Mouse (Mus musculus) macrophage (primary cell): ENCODE data around the gene Adipoq. TPM values are rescaled to one million over a fixed set of nuclear protein-coding genes. Genes with fewer than 3 reads are reported as not detected.
"Not testable (repeated sequence)": the region's sequence is repeated elsewhere in the genome, so short reads cannot be mapped to it uniquely, and the experiment has no call there.

ENCODE experiments used
- H3K27ac ChIP-seq: fragments of 350-480 bp; formaldehyde crosslinking; 2 replicates; pipeline ENCODE4 v1.9.0; 2021
- H3K36me3 ChIP-seq: fragments of 350-480 bp; formaldehyde crosslinking; 2 replicates; pipeline ENCODE4 v1.9.0; 2021; ENCODE audit errors: inconsistent target
- H3K4me3 ChIP-seq: fragments of 350-480 bp; formaldehyde crosslinking; 2 replicates; pipeline ENCODE4 v1.9.0; 2021; ENCODE audit errors: inconsistent target
- H3K79me2 ChIP-seq: fragments of 350-480 bp; formaldehyde crosslinking; 2 replicates; pipeline ENCODE4 v1.9.0; 2021; ENCODE audit errors: inconsistent target
- WGBS: methylation state at CpG from one replicate; pipeline ENCODE4 v1.1.7; 2026; ENCODE audit warnings: inconsistent platforms; ENCODE audit not compliant: missing documents; 5-methylcytosine and 5-hydroxymethylcytosine counted together
- polyA plus RNA-seq: library from polyadenylated mRNA; stranded (reverse); fragments of 250-400 nt; gene quantifications from 3 replicates; pipeline ENCODE4 v1.2.4, GENCODE M21; 2018; ENCODE audit warnings: inconsistent platforms

The Adipoq gene
- polyA plus RNA-seq, 1 experiment from 2014 or later = not detected

GRCm38 (mm10) chr16:23165441-23165840 is 19.1 kb downstream of the Adipoq start:
- H3K36me3 ChIP-seq = no peaks in the 10 kb centered on the region
- no peaks in the 10 kb centered on the region for H3K79me2 ChIP-seq
- H3K4me3 ChIP-seq = no peak overlapping the region
- 69% methylated on average over 9 of the region's 9 CpGs for WGBS
- H3K27ac ChIP-seq = no peak overlapping the region

DNA sequence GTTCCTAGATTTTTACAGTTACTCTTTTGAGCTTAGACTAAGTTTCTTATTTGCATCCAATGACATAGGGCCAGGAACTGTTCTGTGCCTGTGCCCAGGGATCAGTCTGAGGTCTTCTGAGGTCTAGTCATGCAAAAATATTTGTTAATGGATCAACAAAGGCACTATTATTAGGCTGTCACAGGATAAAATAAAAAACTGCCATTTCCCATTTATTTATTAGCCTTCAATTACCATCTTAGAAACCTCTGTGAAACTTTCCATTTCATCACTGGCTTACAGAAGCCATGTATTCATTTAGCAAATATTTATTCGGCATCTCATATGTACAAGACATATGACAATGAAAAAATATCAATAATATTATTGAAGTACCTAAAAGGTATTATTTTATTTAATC is 20.3 kb downstream of the Adipoq start:
- 83% methylated on average over 1 of the region's 1 CpGs for WGBS
- no peaks in the 10 kb centered on the region for H3K36me3 ChIP-seq
- H3K27ac ChIP-seq = peak overlapping the region; percentile 86
- H3K4me3 ChIP-seq = no peak overlapping the region
- H3K79me2 ChIP-seq = no peaks in the 10 kb centered on the region

DNA sequence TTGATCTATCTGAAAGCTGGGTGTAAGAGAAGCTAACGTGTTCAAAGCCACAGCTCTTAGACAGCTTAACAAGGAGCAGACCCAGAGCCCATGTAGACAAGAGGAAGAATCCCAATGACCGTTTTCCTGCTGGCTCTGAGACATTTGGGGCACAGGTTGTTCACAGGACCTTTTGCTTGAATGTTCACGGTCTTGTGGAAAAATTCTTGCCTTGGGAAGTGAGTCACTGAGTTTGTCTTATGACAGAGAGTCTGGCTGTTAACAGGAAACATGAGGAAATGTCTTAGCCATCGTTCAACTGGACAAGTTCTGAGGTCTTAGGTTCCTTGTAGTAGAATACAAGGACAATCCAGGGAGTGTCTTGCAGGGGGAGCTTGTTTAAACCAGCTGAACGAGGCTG is 20.7 kb downstream of the Adipoq start:
- 16% methylated on average over 5 of the region's 5 CpGs for WGBS
- no peaks in the 10 kb centered on the region for H3K36me3 ChIP-seq
- H3K27ac ChIP-seq = peak overlapping the region; percentile 86
- no peaks in the 10 kb centered on the region for H3K79me2 ChIP-seq
- no peak overlapping the region for H3K4me3 ChIP-seq

DNA sequence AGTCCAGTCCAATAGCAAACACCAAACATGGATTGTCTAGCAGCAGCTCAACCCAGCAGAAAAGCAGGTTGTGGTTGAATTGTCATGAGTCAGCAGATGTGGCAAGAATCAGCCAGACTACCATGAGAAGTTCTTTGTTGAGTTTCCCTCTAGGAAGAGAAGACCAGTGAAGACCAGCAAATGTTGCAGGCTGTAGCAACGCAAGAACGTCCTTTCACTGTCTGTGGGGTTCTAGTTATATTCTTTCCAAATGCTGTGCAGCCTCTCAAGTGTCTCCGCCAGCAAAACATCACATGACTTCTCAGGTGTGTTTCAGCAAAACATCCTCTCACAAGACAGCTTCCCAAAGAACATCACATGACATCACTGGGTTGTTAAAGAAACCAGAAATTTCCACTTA is 24.5 kb downstream of the Adipoq start:
- H3K4me3 ChIP-seq = no peak overlapping the region
- H3K79me2 ChIP-seq = no peaks in the 10 kb centered on the region
- 96% methylated on average over 3 of the region's 3 CpGs for WGBS
- H3K36me3 ChIP-seq = no peaks in the 10 kb centered on the region
- no peak overlapping the region for H3K27ac ChIP-seq

GRCm38 (mm10) chr16:23173904-23174303 is 27.6 kb downstream of the Adipoq start:
- Histone ChIP-seq H3K27ac (no peak overlapping the region), H3K79me2 (no peaks in the 10 kb centered on the region), H3K36me3 (no peaks in the 10 kb centered on the region), H3K4me3 (no peak overlapping the region)
- WGBS = 95% methylated on average over 5 of the region's 5 CpGs

DNA sequence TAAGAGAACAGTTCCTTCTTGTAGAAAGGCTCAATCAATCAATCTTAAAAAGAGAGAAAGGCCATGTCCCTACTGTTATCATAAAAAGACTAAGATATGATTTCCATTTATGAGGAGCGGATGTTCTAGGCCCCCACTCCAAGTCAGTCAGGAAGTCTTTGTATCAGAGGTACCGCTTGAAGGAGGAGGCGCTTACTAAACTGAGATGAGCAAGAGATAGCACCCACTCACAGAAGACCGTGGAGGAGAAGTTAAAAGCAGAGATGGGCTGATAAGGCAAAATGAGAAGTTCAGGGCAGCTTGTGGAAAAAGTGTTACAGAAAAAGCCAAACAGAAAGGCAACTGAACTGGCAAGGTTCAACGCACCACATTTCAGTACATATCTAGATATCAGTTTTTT is 28.5 kb downstream of the Adipoq start:
- H3K36me3 ChIP-seq = no peaks in the 10 kb centered on the region
- no peak overlapping the region for H3K27ac ChIP-seq
- H3K4me3 ChIP-seq = no peak overlapping the region
- 39% methylated on average over 5 of the region's 5 CpGs for WGBS
- no peaks in the 10 kb centered on the region for H3K79me2 ChIP-seq

DNA sequence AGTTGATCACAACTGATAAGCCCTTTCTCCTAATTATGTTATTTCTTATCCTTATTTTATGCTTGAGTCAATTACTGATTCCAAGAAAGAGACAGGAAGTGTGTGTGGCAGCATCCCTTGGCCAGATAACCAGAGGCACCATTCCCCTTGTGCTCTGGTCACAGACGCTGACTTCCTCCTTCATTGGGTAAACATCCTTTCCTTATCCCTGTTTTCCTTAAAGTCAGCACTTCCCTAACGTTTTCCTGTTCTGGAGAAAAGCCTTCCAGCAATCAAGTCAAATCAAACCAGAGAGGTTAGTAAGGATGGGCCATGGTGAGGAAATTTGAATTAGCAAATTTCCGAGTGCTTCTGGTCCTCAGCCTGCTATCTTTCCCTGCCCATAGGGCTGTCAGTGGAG is 29.6 kb downstream of the Adipoq start:
- H3K79me2 ChIP-seq = no peaks in the 10 kb centered on the region
- H3K4me3 ChIP-seq = no peak overlapping the region
- H3K27ac ChIP-seq = no peak overlapping the region
- 51% methylated on average over 3 of the region's 3 CpGs for WGBS
- H3K36me3 ChIP-seq = no peaks in the 10 kb centered on the region

DNA sequence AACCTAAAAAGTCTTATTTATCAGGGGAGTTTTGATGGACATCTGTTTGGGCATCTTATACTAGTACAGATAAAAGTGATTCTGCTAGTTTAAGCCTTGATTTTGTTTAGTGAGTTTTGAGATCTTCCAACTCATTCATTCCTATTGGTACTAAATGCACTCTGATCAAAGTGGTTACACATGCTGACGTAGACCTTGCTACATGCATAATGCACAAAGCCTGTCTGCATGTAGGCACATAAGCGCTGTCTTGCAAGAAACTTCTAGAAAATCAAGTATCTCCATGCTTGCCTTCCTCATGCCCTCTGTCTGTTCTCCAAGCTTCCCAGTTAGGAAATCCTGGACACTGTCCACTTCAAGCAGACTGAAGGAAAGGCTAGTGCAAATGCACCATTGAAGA is 31.5 kb downstream of the Adipoq start:
- Histone ChIP-seq H3K79me2 (no peaks in the 10 kb centered on the region), H3K36me3 (no peaks in the 10 kb centered on the region), H3K27ac (no peak overlapping the region), H3K4me3 (no peak overlapping the region)
- 100% methylated on average over 2 of the region's 2 CpGs for WGBS

DNA sequence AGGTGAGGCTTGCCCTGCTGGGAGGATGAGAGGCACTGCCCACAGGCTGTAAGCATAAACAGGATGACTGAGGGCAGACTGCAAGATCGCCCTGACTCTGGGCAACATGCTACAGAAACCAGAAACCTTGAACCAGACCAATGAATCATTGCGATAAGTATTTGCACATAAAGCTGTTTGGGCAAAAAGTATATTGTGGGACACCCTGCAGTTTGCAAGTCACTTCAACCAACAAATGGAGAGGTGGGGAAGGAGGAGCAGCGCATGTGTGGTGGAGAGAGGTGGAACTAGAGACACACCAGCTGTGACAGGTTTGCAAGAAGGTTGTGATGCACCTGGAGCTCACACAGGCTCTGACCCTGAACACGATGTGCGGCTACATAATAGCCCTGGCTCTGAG is 32.5 kb downstream of the Adipoq start:
- Histone ChIP-seq H3K79me2 (no peaks in the 10 kb centered on the region), H3K4me3 (no peak overlapping the region), H3K36me3 (no peaks in the 10 kb centered on the region), H3K27ac (no peak overlapping the region)
- 95% methylated on average over 5 of the region's 5 CpGs for WGBS

DNA sequence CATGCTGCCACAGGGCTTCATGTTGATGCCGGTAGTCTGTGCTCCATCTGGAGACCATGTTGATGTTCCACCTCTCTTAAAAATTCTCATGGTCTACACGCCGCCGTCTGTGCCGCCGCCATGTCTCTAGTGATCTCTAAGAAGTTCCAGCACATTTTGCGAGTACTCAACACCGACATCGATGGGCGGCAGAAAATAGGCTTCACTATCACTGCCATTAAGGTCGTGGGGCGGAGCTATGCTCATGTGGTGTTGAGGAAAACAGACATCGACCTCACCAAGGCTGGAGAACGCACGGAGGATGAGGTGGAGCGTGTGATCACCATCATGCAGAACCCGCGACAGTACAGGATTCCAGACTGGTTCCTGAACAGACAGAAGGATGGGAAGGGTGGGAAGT is 33.1 kb downstream of the Adipoq start:
- not testable (repeated sequence) for H3K27ac ChIP-seq, H3K4me3 ChIP-seq, H3K36me3 ChIP-seq, H3K79me2 ChIP-seq
- 96% methylated on average over 18 of the region's 18 CpGs for WGBS

DNA sequence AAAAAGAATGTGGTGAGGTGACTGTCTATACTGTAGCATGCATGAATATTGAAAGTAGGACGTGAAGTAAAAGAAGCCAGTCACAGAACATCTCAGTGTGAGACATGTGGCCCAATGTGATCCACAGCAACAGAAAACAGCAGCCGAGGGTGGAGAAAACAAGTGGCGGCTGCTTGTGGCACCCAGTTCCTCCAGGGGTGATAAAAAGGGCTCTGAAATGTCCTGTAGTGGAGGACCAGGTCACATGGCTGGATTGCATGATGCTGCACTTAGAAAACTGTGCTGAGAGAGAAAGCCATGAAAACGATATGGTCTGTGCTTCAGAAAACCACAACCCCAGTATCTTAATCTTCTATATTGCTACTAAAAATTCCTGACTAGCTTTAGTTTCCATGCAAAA is 34.7 kb downstream of the Adipoq start:
- 11% methylated on average over 4 of the region's 4 CpGs for WGBS
- Histone ChIP-seq H3K4me3 (no peak overlapping the region), H3K79me2 (no peaks in the 10 kb centered on the region), H3K36me3 (no peaks in the 10 kb centered on the region), H3K27ac (peak overlapping the region; percentile 95)

DNA sequence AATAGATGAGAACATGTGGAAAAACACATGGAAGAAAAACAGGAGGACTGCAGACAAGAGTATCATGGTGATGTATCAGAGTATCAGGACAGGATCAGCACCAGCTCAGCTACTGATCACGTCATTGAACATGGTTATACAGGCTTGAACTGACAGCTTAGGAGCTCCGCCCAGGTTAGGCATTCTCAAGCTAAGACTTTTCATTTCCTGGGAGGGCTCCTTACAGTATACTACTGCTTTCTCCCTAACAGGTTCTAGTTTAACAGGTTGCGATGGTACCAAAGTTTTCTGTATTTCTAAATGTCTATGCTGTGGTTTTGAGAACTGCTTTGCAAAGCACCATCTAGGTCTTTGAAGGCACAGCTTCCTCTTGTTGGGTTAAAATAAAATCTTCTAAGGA is 35.2 kb downstream of the Adipoq start:
- H3K36me3 ChIP-seq = no peaks in the 10 kb centered on the region
- WGBS = 9% methylated on average over 3 of the region's 3 CpGs
- peak overlapping the region; percentile 95 for H3K27ac ChIP-seq
- H3K4me3 ChIP-seq = no peak overlapping the region
- H3K79me2 ChIP-seq = no peaks in the 10 kb centered on the region

DNA sequence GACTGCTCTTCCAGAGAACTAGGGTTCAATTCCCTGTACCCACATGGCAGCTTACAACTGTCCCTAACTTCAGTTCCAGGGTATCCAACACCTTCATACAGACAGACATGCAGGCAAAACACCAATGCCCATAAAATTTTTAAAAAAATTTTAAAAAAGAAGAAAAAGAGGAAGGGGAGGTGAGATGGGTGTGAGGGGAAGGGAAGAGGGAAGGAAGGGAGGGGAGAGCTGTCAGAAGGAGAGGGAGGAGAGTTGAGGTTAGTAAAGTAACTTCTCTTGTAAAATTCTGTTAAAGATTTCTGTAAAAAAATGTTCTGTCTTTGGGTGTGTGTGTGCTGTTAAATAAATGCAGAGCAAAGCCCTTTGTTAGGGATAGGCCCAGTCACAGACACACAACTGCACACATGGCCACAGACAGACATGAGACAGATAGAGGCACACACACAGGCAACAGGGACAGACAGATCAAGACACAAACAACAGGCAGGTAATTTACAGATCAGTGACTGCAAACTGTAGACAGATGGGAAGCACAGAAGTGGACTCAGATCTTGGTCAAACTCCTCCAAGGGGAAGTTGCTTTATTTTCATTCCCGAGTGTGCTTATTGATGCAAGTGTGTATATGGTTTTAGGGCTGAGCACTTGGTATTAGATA is 35.7 kb downstream of the Adipoq start:
- Histone ChIP-seq H3K4me3 (no peak overlapping the region), H3K79me2 (no peaks in the 10 kb centered on the region), H3K27ac (peak overlapping the region; percentile 95), H3K36me3 (no peaks in the 10 kb centered on the region)
- WGBS = 8% methylated on average over 1 of the region's 1 CpGs

- H3K27ac ChIP-seq = no peak overlapping the region
- no peak overlapping the region for H3K4me3 ChIP-seq
- H3K36me3 ChIP-seq = no peaks in the 10 kb centered on the region
- H3K79me2 ChIP-seq = no peaks in the 10 kb centered on the region
- WGBS = 75% methylated on average over 2 of the region's 2 CpGs
These were observed 39.5 kb downstream of the Adipoq start for GRCm38 (mm10) chr16:23185824-23186223.

DNA sequence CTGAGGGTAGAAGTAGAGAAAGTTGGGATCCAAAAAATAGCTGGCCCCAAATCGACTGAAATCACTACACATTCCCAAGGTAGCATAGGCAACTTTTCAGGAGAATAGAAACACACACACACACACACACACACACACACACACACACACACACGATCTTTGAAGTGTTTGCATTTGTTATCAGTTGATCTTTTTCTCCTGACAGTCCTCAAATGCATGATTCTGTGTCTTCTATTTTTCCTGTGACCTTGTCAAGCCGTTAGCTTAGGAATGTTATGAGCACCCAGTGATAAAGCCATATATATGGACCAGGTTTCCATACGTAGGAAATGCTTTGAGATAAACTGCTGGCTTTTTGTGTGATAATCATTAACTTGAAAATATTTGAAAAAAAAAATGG is 40.1 kb downstream of the Adipoq start:
- H3K27ac ChIP-seq = no peak overlapping the region
- WGBS = 89% methylated on average over 2 of the region's 4 CpGs
- no peak overlapping the region for H3K4me3 ChIP-seq
- no peaks in the 10 kb centered on the region for H3K79me2 ChIP-seq
- H3K36me3 ChIP-seq = no peaks in the 10 kb centered on the region

GRCm38 (mm10) chr16:23187983-23188382 is 41.6 kb downstream of the Adipoq start:
- no peak overlapping the region for H3K27ac ChIP-seq
- H3K79me2 ChIP-seq = no peaks in the 10 kb centered on the region
- H3K4me3 ChIP-seq = no peak overlapping the region
- no peaks in the 10 kb centered on the region for H3K36me3 ChIP-seq
- 80% methylated on average over 6 of the region's 7 CpGs for WGBS
